Mouse (Mus musculus) heart, adult 2 months (tissue): ENCODE results near the gene Hdac10.

ENCODE experiments used
- CTCF ChIP-seq: fragments of 200-600 bp; IDR thresholded peaks from 2 replicates; pipeline ENCODE4 v1.8.1; 2022; ENCODE audit warnings: antibody characterized with exemption, mild to moderate bottlenecking, moderate library complexity
- EP300 ChIP-seq: fragments of 200-500 bp; IDR thresholded peaks from 2 replicates; pipeline ENCODE4 v1.6.1; 2011; ENCODE audit warnings: low read depth, low read length, control low read depth; ENCODE audit not compliant: insufficient read depth

DNA sequence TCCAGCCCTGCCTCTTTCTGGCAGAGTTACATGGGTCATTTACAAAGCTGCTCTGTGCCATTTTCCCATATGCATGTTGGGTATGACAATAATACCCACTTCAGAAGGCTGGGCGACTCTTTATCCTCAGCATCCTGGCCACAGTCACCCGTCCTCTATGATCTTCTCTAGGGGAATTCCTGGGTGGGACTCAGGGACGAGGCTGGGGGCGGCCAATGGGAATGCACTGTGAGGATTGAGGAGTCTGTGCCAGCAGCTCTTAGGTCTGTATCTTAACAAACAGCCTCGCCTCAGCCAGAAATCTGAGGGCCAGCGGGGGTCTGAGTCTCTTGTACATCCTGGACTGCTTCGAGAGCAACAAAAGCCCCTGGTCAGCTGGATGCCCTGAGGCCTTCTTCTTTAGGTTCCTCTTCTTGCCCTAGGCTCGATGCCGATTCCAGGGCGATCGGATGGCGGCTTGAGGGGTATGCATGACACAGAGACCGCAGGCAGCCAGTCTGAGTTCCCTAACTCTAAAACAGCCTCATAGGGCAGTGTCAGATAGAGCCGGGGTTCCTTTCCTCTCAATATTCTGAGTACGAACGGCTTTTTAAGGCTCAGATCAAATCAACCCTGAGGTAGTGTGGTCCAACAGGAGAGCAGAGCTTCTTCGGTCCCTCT is 43.9 kb upstream of the Hdac10 start:
- TF ChIP-seq CTCF (no peak), EP300 (no peak)
